Mouse (Mus musculus): ENCODE measurements around the gene Rtn4. TPM values are rescaled to one million over a fixed set of nuclear protein-coding genes. Genes with fewer than 3 reads are reported as not detected.
"Not testable (repeated sequence)": the region's sequence is repeated elsewhere in the genome, so short reads cannot be mapped to it uniquely, and the experiment has no call there.

The Rtn4 gene
- total RNA-seq (2021), result 100 to 1,000 TPM; 669 to 679 TPM

DNA sequence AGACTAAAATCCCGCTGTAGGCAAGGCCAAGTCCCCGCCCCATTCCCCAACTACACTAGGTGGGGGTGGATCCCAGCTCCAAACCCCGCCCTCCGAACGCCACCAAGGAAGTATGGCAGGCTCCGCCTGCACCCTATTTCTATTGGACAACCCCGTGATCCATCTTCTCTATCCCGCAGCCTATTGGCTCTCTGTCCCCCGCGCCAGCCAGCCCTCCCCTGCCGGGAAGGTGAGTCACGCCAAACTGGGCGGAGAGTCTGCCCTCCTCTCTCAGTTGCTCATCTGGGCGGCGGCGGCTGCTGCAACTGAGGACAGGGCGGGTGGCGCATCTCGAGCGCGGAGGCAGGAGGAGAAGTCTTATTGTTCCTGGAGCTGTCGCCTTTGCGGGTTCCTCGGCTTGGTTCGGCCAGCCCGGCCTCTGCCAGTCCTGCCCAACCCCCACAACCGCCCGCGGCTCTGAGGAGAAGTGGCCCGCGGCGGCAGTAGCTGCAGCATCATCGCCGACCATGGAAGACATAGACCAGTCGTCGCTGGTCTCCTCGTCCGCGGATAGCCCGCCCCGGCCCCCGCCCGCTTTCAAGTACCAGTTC is at the start of gene Rtn4:
Gene Rtn4 (plus strand): TSS at position 265 of the 590 bp plus-strand sequence.
- intact Hi-C loops (cut with DNase I), result loop anchor here (1.0 to 10.0 kb wide), 6 partner anchors 145 to 448 kb away; partner anchors contain the start of genes Ccdc88a, Cfap36, Clhc1 and Eml6
- DNase-seq (ENCODE audit: low spot score in 2 of 2), result peak; percentile 97

DNA sequence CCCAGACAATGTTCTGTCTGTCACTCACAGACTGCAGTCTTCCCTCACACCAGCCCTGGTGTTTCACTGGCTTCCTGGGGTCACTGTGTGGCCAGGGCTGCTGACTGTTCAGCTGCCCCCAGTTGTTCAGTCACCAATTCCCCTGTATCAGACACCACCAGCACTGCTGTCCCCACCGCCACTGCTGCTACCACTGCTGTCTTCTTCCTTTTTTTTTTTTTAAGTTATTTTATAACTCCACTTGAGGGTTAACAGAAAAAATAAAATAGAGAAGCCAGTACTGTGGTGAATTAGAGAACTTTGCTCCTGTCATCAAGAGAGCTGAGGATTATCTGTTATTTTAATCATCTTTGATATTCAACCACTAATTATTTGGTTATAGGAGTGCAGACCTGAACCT is 48.3 kb upstream of the Rtn4 start:
- DNase-seq (ENCODE audit: low spot score in 2 of 2), result no peak
- intact Hi-C loops (cut with DNase I), result no loop called here

GRCm38 (mm10) chr11:29645411-29646066 is 47.2 kb upstream of the Rtn4 start:
- no peak for DNase-seq (ENCODE audit: low spot score in 2 of 2)
- intact Hi-C loops (cut with DNase I), result no loop called here

- DNase-seq (ENCODE audit: low spot score in 2 of 2), result no peak
- intact Hi-C loops (cut with DNase I), result no loop called here
These were observed 45.0 kb upstream of the Rtn4 start for GRCm38 (mm10) chr11:29647568-29648319.

- intact Hi-C loops (cut with DNase I); DNase-seq (ENCODE audit: low spot score in 2 of 2): not testable (repeated sequence)
These were observed 37.4 kb upstream of the Rtn4 start for GRCm38 (mm10) chr11:29655381-29655780.

- intact Hi-C loops (cut with DNase I), result no loop called here
- no peak for DNase-seq (ENCODE audit: low spot score in 2 of 2)
These were observed 32.0 kb upstream of the Rtn4 start for GRCm38 (mm10) chr11:29660740-29661139.

- intact Hi-C loops (cut with DNase I), result no loop called here
- no peak for DNase-seq (ENCODE audit: low spot score in 2 of 2)
These were observed 25.1 kb upstream of the Rtn4 start for GRCm38 (mm10) chr11:29667634-29668033.

GRCm38 (mm10) chr11:29669706-29670105 is 23.0 kb upstream of the Rtn4 start:
- DNase-seq (ENCODE audit: low spot score in 2 of 2), result no peak
- intact Hi-C loops (cut with DNase I), result no loop called here

DNA sequence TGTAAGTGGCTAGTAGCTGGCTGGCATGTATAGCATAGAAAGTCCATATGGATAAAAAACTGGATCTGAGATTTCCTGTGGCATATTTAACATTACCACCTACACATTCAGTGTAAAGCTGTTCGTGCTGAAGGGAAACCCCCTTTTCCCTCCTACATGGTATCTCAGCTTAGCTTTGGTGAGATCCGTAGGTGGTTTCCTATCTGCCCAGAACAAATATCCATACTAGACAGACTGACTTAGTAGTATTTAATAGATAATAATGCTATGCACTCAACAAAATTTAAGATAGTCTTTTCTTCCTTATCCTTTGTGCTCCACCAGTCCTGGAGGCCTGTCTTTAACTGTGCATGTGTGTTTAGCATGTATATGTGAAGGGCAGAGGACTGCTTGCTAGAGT is 19.4 kb upstream of the Rtn4 start:
- intact Hi-C loops (cut with DNase I), result no loop called here
- peak in 1 of 2 experiments; percentile 17 for DNase-seq (ENCODE audit: low spot score in 2 of 2)

- DNase-seq (ENCODE audit: low spot score in 2 of 2), result no peak
- intact Hi-C loops (cut with DNase I), result loop anchor here (5.0 kb wide), 1 partner anchor 124 kb away; no protein-coding TSS in a partner anchor
These were observed 16.0 kb upstream of the Rtn4 start for GRCm38 (mm10) chr11:29676718-29677117.

- DNase-seq (ENCODE audit: low spot score in 2 of 2), result no peak
- intact Hi-C loops (cut with DNase I), result loop anchor here (5.0 kb wide), 1 partner anchor 128 kb away; no protein-coding TSS in a partner anchor
These were observed 12.8 kb upstream of the Rtn4 start for GRCm38 (mm10) chr11:29679942-29680341.

DNA sequence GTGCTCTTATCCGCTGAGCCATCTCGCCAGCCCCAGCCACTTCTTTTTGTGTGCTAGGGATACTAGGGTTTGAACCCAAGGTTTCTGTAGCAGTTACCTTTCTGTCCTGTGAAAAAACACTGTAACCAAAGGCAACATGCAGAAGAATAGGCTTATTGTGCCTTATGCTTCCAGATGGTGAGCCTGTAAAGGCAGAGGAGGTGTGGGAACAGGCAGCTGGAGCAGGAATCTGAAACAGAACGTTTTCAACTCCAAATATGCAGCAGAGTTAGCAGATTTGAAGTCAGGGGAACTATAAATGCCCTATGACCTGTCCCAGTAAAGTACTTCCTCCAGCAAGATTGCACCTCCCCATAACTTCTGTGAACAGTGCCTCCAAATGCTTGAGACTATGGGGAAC is 12.0 kb upstream of the Rtn4 start:
- DNase-seq (ENCODE audit: low spot score in 2 of 2), result peak in 1 of 2 experiments; percentile 18
- intact Hi-C loops (cut with DNase I), result no loop called here

GRCm38 (mm10) chr11:29684272-29684671 is 8.5 kb upstream of the Rtn4 start:
- no peak for DNase-seq (ENCODE audit: low spot score in 2 of 2)
- intact Hi-C loops (cut with DNase I), result no loop called here

DNA sequence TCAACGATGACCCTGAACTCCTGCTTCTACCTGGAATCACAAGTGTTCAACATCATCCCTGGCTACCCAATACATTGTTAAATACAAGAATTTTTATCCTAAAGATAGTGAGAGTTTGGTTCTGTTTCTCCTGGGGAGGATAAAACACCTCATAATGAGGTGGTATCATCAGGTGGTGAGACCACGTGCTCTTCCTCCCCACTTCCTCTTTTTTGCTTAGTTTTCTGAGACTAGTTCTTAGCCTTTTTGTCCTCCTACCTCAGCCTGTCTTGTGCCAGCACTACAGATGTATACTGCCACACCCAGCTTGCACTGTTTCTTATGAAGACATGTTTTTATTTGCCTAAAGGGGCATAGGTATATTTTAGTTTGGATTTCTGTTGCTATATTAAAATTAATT is 6.6 kb upstream of the Rtn4 start:
- DNase-seq (ENCODE audit: low spot score in 2 of 2), result no peak
- intact Hi-C loops (cut with DNase I), result no loop called here

DNA sequence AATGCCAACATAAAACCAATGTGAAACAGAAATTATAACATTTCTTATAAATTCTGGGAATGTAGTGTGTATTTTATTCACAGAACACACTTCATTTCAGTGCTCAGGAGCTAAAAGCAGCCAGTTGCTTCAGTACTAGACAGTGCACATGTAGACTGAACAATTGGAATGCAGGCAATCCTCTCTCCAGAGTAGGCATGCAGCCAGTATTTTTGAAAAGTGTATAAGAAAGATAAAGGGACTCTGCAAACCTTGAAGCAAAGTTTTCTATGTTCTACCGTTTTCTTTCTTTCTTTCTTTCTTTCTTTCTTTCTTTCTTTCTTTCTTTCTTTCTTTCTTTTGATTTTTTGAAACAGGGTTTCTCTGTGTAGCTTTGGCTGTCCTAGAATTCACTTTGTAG is 1.2 kb upstream of the Rtn4 start:
- DNase-seq (ENCODE audit: low spot score in 2 of 2), result no peak
- intact Hi-C loops (cut with DNase I), result loop anchor here (5.0 to 10.0 kb wide), 5 partner anchors 164 to 447 kb away; partner anchors contain the start of genes Ccdc88a, Cfap36, Eml6 and Mtif2

- intact Hi-C loops (cut with DNase I), result loop anchor here (5.0 to 10.0 kb wide), 5 partner anchors 165 to 447 kb away; partner anchors contain the start of genes Ccdc88a, Cfap36, Eml6 and Mtif2
- DNase-seq (ENCODE audit: low spot score in 2 of 2), result peak in 1 of 2 experiments; percentile 6
These were observed 550 bp upstream of the Rtn4 start for GRCm38 (mm10) chr11:29692111-29692682.

GRCm38 (mm10) chr11:29693576-29694410 is 1.0 kb downstream of the Rtn4 start:
- intact Hi-C loops (cut with DNase I), result loop anchor here (1.0 to 10.0 kb wide), 6 partner anchors 146 to 449 kb away; partner anchors contain the start of genes Ccdc88a, Cfap36, Clhc1 and Eml6

GRCm38 (mm10) chr11:29694754-29695153 is 2.0 kb downstream of the Rtn4 start:
- intact Hi-C loops (cut with DNase I), result loop anchor here (5.0 to 10.0 kb wide), 5 partner anchors 167 to 450 kb away; partner anchors contain the start of genes Ccdc88a, Cfap36, Eml6 and Mtif2
- DNase-seq (ENCODE audit: low spot score in 2 of 2), result no peak

More at GRCm38 (mm10) chr11:29693576-29694410, 1.0 kb downstream of the Rtn4 start:
- peak; percentile 82 to 85 for DNase-seq (ENCODE audit: low spot score in 2 of 2)

DNA sequence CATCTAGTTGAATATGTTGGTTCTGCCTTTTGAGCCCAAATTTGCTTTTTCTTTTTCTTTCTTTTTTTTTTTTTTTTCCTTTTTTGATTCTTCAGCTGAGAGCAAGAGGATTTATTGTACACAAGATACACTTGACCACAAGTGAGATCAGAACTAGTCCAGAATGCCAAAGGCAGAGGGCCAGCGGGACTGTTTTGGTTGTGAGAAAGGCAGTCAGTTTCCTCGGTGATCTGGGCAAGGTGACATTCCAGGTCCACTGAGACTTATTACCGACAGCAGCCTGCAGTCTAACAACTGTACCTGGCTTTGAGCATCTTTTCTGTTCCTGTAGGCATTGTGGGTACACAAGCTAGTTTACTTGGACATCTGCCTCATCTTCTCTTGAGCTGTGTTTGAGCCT is 10.0 kb downstream of the Rtn4 start:
- intact Hi-C loops (cut with DNase I), result no loop called here
- no peak for DNase-seq (ENCODE audit: low spot score in 2 of 2)

Measured in left cerebral cortex, postnatal 36 days (tissue).